Comparison of ENCODE assay signal across 24 mouse cellular contexts in genomic region chr5:50031288-50031687, GRCm38 (mm10). TPM values are rescaled to one million over a fixed set of nuclear protein-coding genes. Genes with fewer than 3 reads are reported as not detected.
DNase-seq lines count a peak whose midpoint lies in the region; ATAC-seq and TF ChIP-seq lines count a peak whose summit lies in the region.
"Had no signal": no experiment of that assay in that cellular context is flagged by ENCODE, and none has a peak within 500 bp of the region (broad histone marks: within the 10 kb centered on the region; RNA-seq: fewer than 3 reads in every experiment).

No protein-coding gene starts in this region.

- no peaks in the 10 kb centered on the region for H3K36me3 ChIP-seq in kidney, adult 2 months (ENCODE audit: control insufficient read depth, insufficient read depth, low read length)
- no peaks in the 10 kb centered on the region for H3K36me3 ChIP-seq in intestine, postnatal 0 days (ENCODE audit: control insufficient read depth, insufficient read depth)
- no peaks in the 10 kb centered on the region for H3K36me3 ChIP-seq in stomach, postnatal 0 days (ENCODE audit: control insufficient read depth, insufficient read depth, low read length)
- H3K36me3 ChIP-seq: forebrain, embryonic 12.5 days; hindbrain, embryonic 13.5 days; limb, embryonic 13.5 days had no signal

- no peaks in the 10 kb centered on the region for H3K27me3 ChIP-seq in kidney, adult 2 months (replicated peaks; ENCODE audit: control insufficient read depth, insufficient read depth, low read length)
- H3K27me3 ChIP-seq in intestine, postnatal 0 days (replicated peaks; ENCODE audit: control insufficient read depth, insufficient read depth, low read length), result no peaks in the 10 kb centered on the region
- H3K27me3 ChIP-seq in stomach, postnatal 0 days (ENCODE audit: control insufficient read depth, insufficient read depth, low read length), result no peaks in the 10 kb centered on the region
- H3K27me3 ChIP-seq: forebrain, embryonic 12.5 days; hindbrain, embryonic 13.5 days; limb, embryonic 13.5 days had no signal

- H3K9me3 ChIP-seq in intestine, postnatal 0 days (ENCODE audit: control insufficient read depth), result no peaks in the 10 kb centered on the region
- no peaks in the 10 kb centered on the region for H3K9me3 ChIP-seq in stomach, postnatal 0 days (ENCODE audit: control insufficient read depth, low read length)
- H3K9me3 ChIP-seq: forebrain, embryonic 12.5 days; hindbrain, embryonic 13.5 days; limb, embryonic 13.5 days had no signal

- H3K4me3 ChIP-seq in kidney, adult 2 months (ENCODE audit: insufficient read depth, low read depth, low read length), result no peak overlapping the region
- no peak overlapping the region for H3K4me3 ChIP-seq in intestine, postnatal 0 days (ENCODE audit: low read depth, low read length)
- H3K4me3 ChIP-seq in stomach, postnatal 0 days (ENCODE audit: low read depth, low read length), result no peak overlapping the region
- H3K4me3 ChIP-seq: erythroblast, embryonic 14.5 days; forebrain, embryonic 12.5 days; hindbrain, embryonic 13.5 days; layer of hippocampus, adult 2 months; left cerebral cortex, adult 2 months; limb, embryonic 13.5 days had no signal

- H3K4me1 ChIP-seq in kidney, adult 2 months (ENCODE audit: control insufficient read depth, insufficient read depth, low read length), result peaks cover 47% of the 10 kb centered on the region
- H3K4me1 ChIP-seq in intestine, postnatal 0 days (replicated peaks; ENCODE audit: control insufficient read depth, insufficient read depth, low read length), result peaks cover 6% of the 10 kb centered on the region; the same call in 1 of the 2 replicates
- no peaks in the 10 kb centered on the region; the same call in 1 of the 2 replicates for H3K4me1 ChIP-seq in stomach, postnatal 0 days (replicated peaks; ENCODE audit: control insufficient read depth, insufficient read depth)

- peak; percentile 71 for DNase-seq in kidney, adult 2 months
- DNase-seq in kidney, postnatal 25 days, result no peak
- DNase-seq in kidney, postnatal 14 days, result peak; percentile 46
- DNase-seq in kidney, adult 18-20 months, result no peak
- DNase-seq in stomach, postnatal 0 days (ENCODE audit: low spot score), result no peak
- no peak for DNase-seq in heart, adult 8-10 months (ENCODE audit: low spot score)
- DNase-seq: adrenal gland, postnatal 25 days; cerebellum, adult 11-12 months; cerebellum, postnatal 14 days; gastrocnemius, postnatal 14 days; heart, postnatal 4 days; lung, adult 2 months; lung, postnatal 10 days; midbrain, embryonic 14.5 days had no signal

- H3K27ac ChIP-seq in kidney, adult 2 months (ENCODE audit: insufficient read depth, low read depth, low read length), result peak overlapping the region; percentile 66
- peak overlapping the region; percentile 37 for H3K27ac ChIP-seq in intestine, postnatal 0 days (ENCODE audit: low read depth, low read length)
- no peak overlapping the region for H3K27ac ChIP-seq in stomach, postnatal 0 days (replicated peaks)
- H3K27ac ChIP-seq: forebrain, embryonic 12.5 days; hindbrain, embryonic 13.5 days; layer of hippocampus, adult 2 months; left cerebral cortex, adult 2 months; limb, embryonic 13.5 days; liver, embryonic 14.5 days had no signal

- no peak for TF ChIP-seq POLR2A in kidney, adult 2 months (IDR thresholded peaks at IDR 0.05; ENCODE audit: low read depth, low read length)

- H3K9ac ChIP-seq in intestine, postnatal 0 days (ENCODE audit: low read depth, low read length), result no peak overlapping the region
- no peak overlapping the region for H3K9ac ChIP-seq in stomach, postnatal 0 days (ENCODE audit: low read length)
- H3K9ac ChIP-seq: forebrain, embryonic 12.5 days; hindbrain, embryonic 13.5 days; limb, embryonic 13.5 days; liver, embryonic 14.5 days had no signal

- ATAC-seq in intestine, postnatal 0 days, result peak; percentile 68
- ATAC-seq in stomach, postnatal 0 days (ENCODE audit: low FRiP score, low TSS enrichment), result peak; percentile 80
- ATAC-seq: CD4-positive, CD25-positive, alpha-beta regulatory T cell, adult 4 months had no signal

- no peak overlapping the region for H3K4me2 ChIP-seq in intestine, postnatal 0 days (replicated peaks; ENCODE audit: low read depth)
- no peak overlapping the region for H3K4me2 ChIP-seq in stomach, postnatal 0 days (replicated peaks; ENCODE audit: low read depth)
- H3K4me2 ChIP-seq: forebrain, embryonic 12.5 days; heart, embryonic 11.5 days; hindbrain, embryonic 13.5 days; limb, embryonic 13.5 days had no signal

- WGBS in kidney, adult 2 months, result 45% methylated on average over 6 of the region's 6 CpGs
- WGBS in intestine, postnatal 0 days, result 72% methylated on average over 6 of the region's 6 CpGs
- 82% methylated on average over 6 of the region's 6 CpGs for WGBS in stomach, postnatal 0 days

- TF ChIP-seq EP300 in stomach, postnatal 0 days (optimal IDR thresholded peaks at IDR 0.05), result no peak

- no peak for TF ChIP-seq CTCF in kidney, adult 2 months (conservative IDR thresholded peaks at IDR 0.05; ENCODE audit: insufficient read depth, insufficient read length, low read depth, low read length)
- TF ChIP-seq CTCF in intestine, postnatal 0 days (IDR thresholded peaks at IDR 0.05; ENCODE audit: low read depth), result no peak
- no peak for TF ChIP-seq CTCF in stomach, postnatal 0 days (IDR thresholded peaks at IDR 0.05; ENCODE audit: low read depth)

RNA-seq across cellular contexts. Expression of gene Adgra3, which starts 27.5 kb away (rescaled TPM):
- 57.2 and 69.1 TPM in 2 replicates for polyA plus RNA-seq in kidney, adult 2 months (2012; rRNA removed)
- 8.9 and 10.5 TPM in 2 replicates for polyA plus RNA-seq in intestine, postnatal 0 days (2015; fragmentation: Nextera tagmentation; extraction: Ambion mirVana)
- 7.1 and 7.9 TPM in 2 replicates for polyA plus RNA-seq in stomach, postnatal 0 days (2015; fragmentation: Nextera tagmentation; extraction: Ambion mirVana)
- total RNA-seq in heart, adult 8-10 months (2022), result 10 to 100 TPM; 14.9 to 23.5 (median 18.4) TPM
- polyA plus RNA-seq: CD4-positive, CD25-positive, alpha-beta regulatory T cell, adult 4 months had no signal

Comparison
In these comparisons a context has a peak if more than half of its experiments do, and no peak if none do; other contexts are left out.
1. DNase-seq: peak in kidney, adult 2 months (single experiment) and kidney, postnatal 14 days (single experiment); none in kidney, postnatal 25 days (0 of 2), kidney, adult 18-20 months (single experiment), stomach, postnatal 0 days (single experiment) and heart, adult 8-10 months (single experiment).